Mouse (Mus musculus) heart, adult 2 months (tissue): ENCODE data around the gene Rundc1. TPM values are rescaled to one million over a fixed set of nuclear protein-coding genes. Genes with fewer than 3 reads are reported as not detected.
"Not testable (repeated sequence)": the region's sequence is repeated elsewhere in the genome, so short reads cannot be mapped to it uniquely, and the experiment has no call there.

ENCODE experiments used
- DNase-seq, 2 experiments: peaks; one replicate each; pipeline ENCODE4 v3.0.0; 2021
- H3K27ac ChIP-seq: fragments of 200-600 bp; 2 replicates; pipeline ENCODE4 v1.8.1; 2022
- H3K27me3 ChIP-seq: fragments of 200-500 bp; 2 replicates; pipeline ENCODE4 v1.6.1; 2012; ENCODE audit warnings: mild to moderate bottlenecking, low read length, inconsistent platforms, mixed read lengths; ENCODE audit not compliant: control insufficient read depth, insufficient read depth
- H3K36me3 ChIP-seq: fragments of 200-500 bp; 2 replicates; pipeline ENCODE4 v1.6.1; 2012; ENCODE audit warnings: low read length, inconsistent platforms; ENCODE audit not compliant: control insufficient read depth, insufficient read depth
- H3K4me1 ChIP-seq: fragments of 200-500 bp; 2 replicates; pipeline ENCODE4 v1.6.1; 2011; ENCODE audit warnings: low read length; ENCODE audit not compliant: control insufficient read depth, insufficient read depth
- H3K4me3 ChIP-seq: fragments of 200-600 bp; 2 replicates; pipeline ENCODE4 v1.8.1; 2022
- H3K79me2 ChIP-seq: fragments of 200-500 bp; replicated peaks from 2 replicates; pipeline ENCODE4 v1.6.1; 2012; ENCODE audit warnings: mild to moderate bottlenecking, inconsistent platforms, low read length, moderate library complexity, mixed read lengths; ENCODE audit not compliant: control insufficient read depth, insufficient read depth
- H3K9ac ChIP-seq: fragments of 200-500 bp; 2 replicates; pipeline ENCODE4 v1.6.1; 2012; ENCODE audit warnings: low read depth, mild to moderate bottlenecking, control low read depth, inconsistent platforms, low read length, mixed read lengths
- CTCF ChIP-seq: fragments of 200-600 bp; IDR thresholded peaks from 2 replicates; pipeline ENCODE4 v1.8.1; 2022; ENCODE audit warnings: antibody characterized with exemption, mild to moderate bottlenecking, moderate library complexity
- EP300 ChIP-seq: fragments of 200-500 bp; IDR thresholded peaks from 2 replicates; pipeline ENCODE4 v1.6.1; 2011; ENCODE audit warnings: low read depth, low read length, control low read depth; ENCODE audit not compliant: insufficient read depth
- POLR2A ChIP-seq: fragments of 200-500 bp; IDR thresholded peaks from 2 replicates; pipeline ENCODE4 v1.6.1; 2011; ENCODE audit warnings: mild to moderate bottlenecking, low read depth, low read length, control low read depth; ENCODE audit not compliant: insufficient read depth
- whole genome bisulfite sequencing: fragments of 180-500 bp; shearing (Covaris S2); methylation state at CpG from one replicate; pipeline ENCODE4 v1.1.7; 2018; 5-methylcytosine and 5-hydroxymethylcytosine counted together
- intact Hi-C: fragments of 180-260 bp; cut with DNase I; formaldehyde crosslinking; loops from one replicate; pipeline ENCODE4 v1.15.1; 2025
- long read RNA-seq: library from polyadenylated mRNA; stranded (forward); transcript quantifications from one replicate; pipeline ENCODE4 v2.0.0, GENCODE M21; 2021
- polyA plus RNA-seq: library from polyadenylated mRNA; depleted of rRNA; stranded (reverse); fragments of >200 nt; gene quantifications from 2 replicates; pipeline ENCODE4 v1.2.3, GENCODE M21; 2012; rRNA removed
- total RNA-seq, 2 experiments: library from RNA; stranded (reverse); gene quantifications; 2 replicates each; pipeline ENCODE4 v1.2.3; 2021

The Rundc1 gene
- 10 to 100 TPM; 10.1 to 12.1 TPM for total RNA-seq
- polyA plus RNA-seq, result 12.0 and 14.7 TPM in 2 replicates
- long read RNA-seq, transcript Rundc1-201 (5 exons, 3,223 nt), result major isoform, 32 of 49 reads
- long read RNA-seq, partial matches to known transcripts, result 3 of 49 reads
- long read RNA-seq, other reads (novel, unspliced or antisense), result 14 of 49 reads

DNA sequence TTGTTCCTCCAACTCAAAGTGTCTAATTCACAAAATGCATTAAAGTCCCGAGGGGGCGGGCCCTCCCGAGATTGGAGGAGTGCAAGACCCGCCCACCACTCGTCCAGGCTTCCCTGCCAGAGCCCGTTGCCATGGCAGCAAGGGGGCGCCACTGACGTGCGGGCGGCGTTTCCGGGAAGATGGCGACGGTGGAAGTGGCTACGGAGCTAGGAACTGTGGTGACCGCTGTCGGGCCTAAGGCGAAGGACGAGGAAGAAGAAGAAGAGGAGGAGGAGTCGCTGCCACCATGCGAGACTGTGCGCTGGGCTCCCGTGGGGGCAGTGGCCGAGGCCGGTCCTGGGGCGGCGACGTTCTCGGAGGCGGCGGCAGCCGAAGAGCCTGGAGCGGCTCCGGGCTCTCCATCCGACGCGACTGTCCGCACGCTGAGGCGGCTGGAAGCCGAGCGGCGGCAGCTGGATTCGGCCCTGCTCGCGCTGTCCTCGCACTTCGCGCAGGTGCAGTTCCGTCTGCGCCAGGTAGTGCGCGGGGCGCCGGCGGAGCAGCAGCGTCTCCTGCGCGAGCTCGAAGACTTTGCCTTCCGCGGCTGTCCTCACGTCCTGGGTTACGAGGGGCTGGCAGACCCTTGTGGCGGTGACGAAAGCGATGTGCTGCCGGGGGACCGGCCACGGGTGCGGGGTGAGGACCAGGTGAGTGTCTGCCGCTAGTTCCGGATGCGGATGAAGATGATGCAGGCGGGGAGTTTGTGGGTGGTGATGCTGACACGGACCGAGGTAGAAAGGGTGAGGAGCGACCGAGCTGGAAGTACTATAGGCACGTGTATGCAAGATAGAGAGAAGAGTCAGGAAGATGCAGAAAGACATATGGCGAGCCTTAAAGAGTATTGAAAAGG, at the start of gene Rundc1, which contains the start of gene Ptges3l:
Rundc1 (plus strand) TSS at position 161 of the 889 bp plus-strand sequence.
Ptges3l (minus strand) TSS at position 409 of the 889 bp plus-strand sequence.
- peaks cover 8% of the 10 kb centered on the region for H3K4me1 ChIP-seq
- H3K36me3 ChIP-seq, result peaks cover 4% of the 10 kb centered on the region; the same call in 1 of the 2 replicates
- peak within 1 kb of the TSS; percentile 91 for H3K9ac ChIP-seq
- H3K4me3 ChIP-seq, result peak within 1 kb of the TSS; percentile 95
- intact Hi-C loops, result no loop called here
- WGBS, result under 1% methylated on average over 81 of the region's 81 CpGs
- H3K79me2 ChIP-seq, result 0 out of 2 replicates have a peak, but pooled peaks cover 1% of the 10 kb centered on the region
- no peaks in the 10 kb centered on the region for H3K27me3 ChIP-seq
- peak within 1 kb of the TSS; percentile 91 for H3K27ac ChIP-seq
- peak; percentile 98 to 99 for DNase-seq
- peak; percentile 81 for TF ChIP-seq POLR2A
- peak; percentile 39 for TF ChIP-seq CTCF
- TF ChIP-seq EP300, result no peak

- intact Hi-C loops, H3K27ac ChIP-seq, H3K36me3 ChIP-seq, DNase-seq, H3K9ac ChIP-seq, H3K79me2 ChIP-seq, H3K4me1 ChIP-seq, H3K4me3 ChIP-seq, H3K27me3 ChIP-seq: not testable (repeated sequence)
- 87% methylated on average over 8 of the region's 8 CpGs for WGBS
Measured at GRCm38 (mm10) chr11:101378196-101378595, 46.7 kb upstream of the Rundc1 start.

DNA sequence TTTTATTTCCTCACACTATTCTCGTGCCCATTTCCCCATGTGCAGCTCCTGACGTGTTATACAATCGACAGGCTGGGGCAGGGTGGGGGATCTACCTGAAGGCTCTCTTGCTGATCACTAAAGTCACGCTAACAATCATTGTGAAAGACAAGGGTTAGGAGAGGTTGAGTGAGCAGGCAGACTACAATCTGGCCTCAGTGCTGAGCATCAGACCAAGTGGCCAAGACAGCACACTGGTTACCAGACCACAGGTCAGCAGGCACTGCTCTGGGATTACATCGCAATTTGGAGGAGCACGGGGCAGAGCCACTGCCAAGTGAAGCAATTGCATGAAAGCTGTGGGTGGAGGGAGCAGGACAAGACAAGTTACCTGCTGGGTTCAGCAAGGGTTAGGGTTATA, 46.0 kb upstream of the Rundc1 start:
- Histone ChIP-seq H3K27ac (no peak overlapping the region), H3K36me3 (no peaks in the 10 kb centered on the region), H3K27me3 (no peaks in the 10 kb centered on the region), H3K4me3 (no peak overlapping the region), H3K4me1 (no peaks in the 10 kb centered on the region), H3K9ac (no peak overlapping the region), H3K79me2 (no peaks in the 10 kb centered on the region)
- WGBS, result 73% methylated on average over 6 of the region's 6 CpGs
- TF ChIP-seq EP300 (no peak), POLR2A (no peak), CTCF (no peak)
- no peak for DNase-seq
- intact Hi-C loops, result no loop called here

- intact Hi-C loops, result no loop called here
- TF ChIP-seq POLR2A, result no peak
- TF ChIP-seq CTCF, result no peak
- no peak for TF ChIP-seq EP300
- no peak overlapping the region for H3K27ac ChIP-seq
- no peak overlapping the region for H3K9ac ChIP-seq
- H3K4me3 ChIP-seq, result no peak overlapping the region
- no peak for DNase-seq
- H3K27me3 ChIP-seq, result no peaks in the 10 kb centered on the region
- H3K4me1 ChIP-seq, result no peaks in the 10 kb centered on the region
- no peaks in the 10 kb centered on the region for H3K36me3 ChIP-seq
- no peaks in the 10 kb centered on the region for H3K79me2 ChIP-seq
- 25% methylated on average over 4 of the region's 4 CpGs for WGBS
Measured at GRCm38 (mm10) chr11:101381817-101382216, 43.1 kb upstream of the Rundc1 start.

GRCm38 (mm10) chr11:101395110-101395509, 29.8 kb upstream of the Rundc1 start:
- DNase-seq, result peak; percentile 69 to 73
- no peak overlapping the region for H3K4me3 ChIP-seq
- H3K27ac ChIP-seq, result no peak overlapping the region
- no peak overlapping the region for H3K9ac ChIP-seq
- H3K79me2 ChIP-seq, result no peaks in the 10 kb centered on the region
- H3K36me3 ChIP-seq, result no peaks in the 10 kb centered on the region
- H3K4me1 ChIP-seq, result no peaks in the 10 kb centered on the region; the same call in none of the 2 replicates
- intact Hi-C loops, result loop anchor here (1.0 to 5.0 kb wide), 2 partner anchors 72 to 183 kb away; no protein-coding TSS in a partner anchor
- TF ChIP-seq CTCF (peak; percentile 95), EP300 (peak; percentile 92), POLR2A (no peak)
- H3K27me3 ChIP-seq, result no peaks in the 10 kb centered on the region
- 4% methylated on average over 8 of the region's 8 CpGs for WGBS

- no peak overlapping the region for H3K27ac ChIP-seq
- peaks cover 3% of the 10 kb centered on the region; the same call in 1 of the 2 replicates for H3K4me1 ChIP-seq
- no peak overlapping the region for H3K4me3 ChIP-seq
- TF ChIP-seq EP300 (no peak), CTCF (peak; percentile 20)
- intact Hi-C loops, result no loop called here
- H3K9ac ChIP-seq, result no peak overlapping the region
- H3K36me3 ChIP-seq, result no peaks in the 10 kb centered on the region
- 91% methylated on average over 2 of the region's 2 CpGs for WGBS
- no peak for DNase-seq
- H3K27me3 ChIP-seq, result no peaks in the 10 kb centered on the region
- no peaks in the 10 kb centered on the region for H3K79me2 ChIP-seq
Measured at GRCm38 (mm10) chr11:101415306-101415705, 9.6 kb upstream of the Rundc1 start.
